Mouse (Mus musculus) heart, adult 2 months (tissue): ENCODE measurements around the gene Ppp1r8.

Experiments used
- CTCF ChIP-seq: fragments of 200-600 bp; IDR thresholded peaks from 2 replicates; pipeline ENCODE4 v1.8.1; 2022; ENCODE audit warnings: antibody characterized with exemption, mild to moderate bottlenecking, moderate library complexity
- POLR2A ChIP-seq: fragments of 200-500 bp; IDR thresholded peaks from 2 replicates; pipeline ENCODE4 v1.6.1; 2011; ENCODE audit warnings: mild to moderate bottlenecking, low read depth, low read length, control low read depth; ENCODE audit not compliant: insufficient read depth

DNA sequence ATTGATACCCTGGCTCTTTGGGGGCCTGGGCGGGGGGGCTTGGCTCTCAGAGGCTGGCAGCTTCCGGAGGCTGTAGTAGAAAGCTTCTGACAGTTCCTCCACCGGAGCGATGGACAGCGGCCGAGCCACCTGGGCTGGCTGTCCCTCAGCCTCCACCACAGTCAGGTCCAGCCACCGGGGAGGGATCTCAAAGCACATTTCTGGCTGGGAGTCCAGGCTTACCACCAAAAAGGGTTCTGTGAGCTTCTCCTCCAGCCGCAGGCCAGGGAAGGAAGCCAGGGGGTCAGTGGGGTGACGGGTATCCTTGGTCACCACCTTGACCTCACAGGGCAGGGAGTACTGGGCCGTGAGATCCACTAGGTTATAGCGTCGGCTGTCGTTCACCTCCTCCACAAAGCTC is 57.7 kb downstream of the Ppp1r8 start:
- TF ChIP-seq CTCF, result no peak
- no peak for TF ChIP-seq POLR2A
